Mouse (Mus musculus) spleen, adult 2 months (tissue): Measurements from ENCODE around the gene D030056L22Rik.

Experiments
- CTCF ChIP-seq: fragments of 200-500 bp; IDR thresholded peaks from 2 replicates; pipeline ENCODE4 v1.5.1; 2011; ENCODE audit warnings: mild to moderate bottlenecking, inconsistent platforms; ENCODE audit not compliant: insufficient read depth, insufficient read length, insufficient replicate concordance; ENCODE audit errors: extremely low read depth
- POLR2A ChIP-seq: fragments of 200-500 bp; IDR thresholded peaks from 2 replicates; pipeline ENCODE4 v1.6.1; 2011; ENCODE audit warnings: low read depth, low read length, inconsistent platforms

GRCm38 (mm10) chr19:18663904-18664303, 49.1 kb upstream of the D030056L22Rik start:
- TF ChIP-seq CTCF, result no peak
- no peak for TF ChIP-seq POLR2A
